Mouse (Mus musculus): ENCODE measurements around the gene Mmp19. TPM values are rescaled to one million over a fixed set of nuclear protein-coding genes. Genes with fewer than 3 reads are reported as not detected.
A peak's percentile ranks its signal among the peaks of the same experiment; 100 is the strongest.
"Not testable (repeated sequence)": the region's sequence is repeated elsewhere in the genome, so short reads cannot be mapped to it uniquely, and the experiment has no call there.

The Mmp19 gene
- polyA plus RNA-seq, 1 experiment from 2014 or later, result 4.9 TPM

DNA sequence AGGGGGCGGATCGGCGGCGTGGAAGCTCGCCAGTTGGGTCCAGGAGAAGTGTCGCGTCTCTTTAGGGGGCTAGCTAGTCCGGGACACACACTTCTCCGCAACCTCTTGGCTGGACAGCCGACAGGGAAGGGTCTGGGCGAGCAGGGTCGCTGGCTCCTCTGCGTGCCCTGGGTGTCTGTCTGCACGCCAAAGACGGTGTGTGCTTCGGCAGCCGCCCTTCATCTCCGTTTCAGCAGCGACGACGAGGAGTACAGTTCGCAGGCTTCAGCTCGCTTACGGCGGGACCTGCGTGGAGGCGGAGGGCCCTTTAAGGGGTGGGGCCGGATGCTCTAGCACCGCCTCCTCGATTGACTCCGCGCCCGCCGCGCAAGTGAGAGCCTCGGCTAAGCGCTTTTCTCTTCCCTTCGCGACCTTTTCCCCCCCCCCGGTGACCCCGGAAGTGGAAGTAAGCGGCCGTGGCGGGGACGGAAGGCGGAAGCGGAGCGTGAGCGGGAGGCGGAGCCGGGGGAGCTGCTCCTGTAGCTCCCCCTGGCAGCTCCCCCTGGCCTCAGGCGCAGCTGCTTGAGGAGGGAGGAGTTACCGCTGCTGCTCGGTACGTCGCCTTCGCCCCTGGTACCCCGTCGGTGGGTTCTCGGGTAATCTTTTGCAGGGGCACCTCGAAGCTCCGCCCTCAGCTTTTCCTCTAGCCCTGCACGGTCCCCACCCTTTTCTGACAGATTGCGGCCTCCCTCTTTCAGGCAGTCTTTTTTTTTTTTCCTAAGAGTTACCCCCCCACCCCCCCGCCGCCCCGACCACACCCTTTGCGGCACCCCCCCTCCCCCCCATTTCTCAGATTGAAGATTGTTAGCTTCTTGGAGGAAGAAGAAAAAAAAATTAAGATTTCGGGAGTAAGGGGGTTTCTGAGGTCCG lies 14.6 kb downstream of the Mmp19 start:
- H3K4me1 ChIP-seq (replicated peaks; ENCODE audit: control insufficient read depth, insufficient read depth, low read length), result peaks cover 38% of the 10 kb centered on the region
- WGBS, result under 1% methylated on average over 69 of the region's 70 CpGs
- H3K4me2 ChIP-seq (ENCODE audit: low read depth, low read length), result peak overlapping the region; percentile 70

DNA sequence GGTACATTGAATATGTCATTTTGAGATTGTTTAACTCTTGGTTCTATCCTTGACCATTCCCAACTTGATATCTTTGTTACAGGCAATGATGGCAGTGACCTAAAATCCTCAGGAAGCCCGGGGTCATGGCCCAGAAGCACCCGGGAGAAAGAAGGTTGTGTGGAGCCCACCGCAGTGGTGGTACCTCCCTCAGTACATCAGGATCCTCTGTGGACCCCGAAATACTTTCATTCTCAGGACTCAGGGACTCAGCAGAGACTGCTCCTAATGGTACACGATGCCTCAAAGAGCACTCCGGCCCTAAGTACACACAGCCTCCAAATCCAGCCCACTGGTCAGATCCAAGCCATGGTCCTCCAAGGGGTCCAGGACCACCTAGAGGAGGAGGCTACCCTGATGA lies 15.4 kb downstream of the Mmp19 start:
- Histone ChIP-seq H3K36me3 (ENCODE audit: control insufficient read depth, insufficient read depth, low read length) (peaks cover 4% of the 10 kb centered on the region; the same call in 1 of the 2 replicates), H3K9me3 (ENCODE audit: control insufficient read depth, low read length) (no peaks in the 10 kb centered on the region), H3K4me3 (ENCODE audit: low read length) (peak overlapping the region; percentile 84), H3K27me3 (ENCODE audit: control insufficient read depth, insufficient read depth, low read depth, low read length) (no peaks in the 10 kb centered on the region), H3K4me1 (replicated peaks; ENCODE audit: control insufficient read depth, insufficient read depth, low read length) (peaks cover 38% of the 10 kb centered on the region), H3K27ac (ENCODE audit: low read length) (peak overlapping the region; percentile 36; the same call in 1 of the 2 replicates), H3K9ac (ENCODE audit: low read length) (peak overlapping the region; percentile 72), H3K4me2 (ENCODE audit: low read depth, low read length) (peak overlapping the region; percentile 64)
- ATAC-seq (ENCODE audit: low read depth), result no peak
- 42% methylated on average over 6 of the region's 6 CpGs for WGBS

More for the DNA sequence above, 14.6 kb downstream of the Mmp19 start:
- Histone ChIP-seq H3K4me3 (ENCODE audit: low read length) (peak overlapping the region; percentile 84), H3K27ac (ENCODE audit: low read length) (peak overlapping the region; percentile 99), H3K27me3 (ENCODE audit: control insufficient read depth, insufficient read depth, low read depth, low read length) (no peaks in the 10 kb centered on the region), H3K9ac (ENCODE audit: low read length) (peak overlapping the region; percentile 96), H3K9me3 (ENCODE audit: control insufficient read depth, low read length) (no peaks in the 10 kb centered on the region), H3K36me3 (ENCODE audit: control insufficient read depth, insufficient read depth, low read length) (peaks cover 6% of the 10 kb centered on the region)
- peak; percentile 94 for ATAC-seq (ENCODE audit: low read depth)

GRCm38 (mm10) chr10:128807018-128807417 lies 16.3 kb downstream of the Mmp19 start:
- ATAC-seq (ENCODE audit: low read depth), result no peak
- Histone ChIP-seq H3K9me3 (ENCODE audit: control insufficient read depth, low read length) (no peaks in the 10 kb centered on the region), H3K36me3 (ENCODE audit: control insufficient read depth, insufficient read depth, low read length) (peaks cover 3% of the 10 kb centered on the region; the same call in 1 of the 2 replicates), H3K4me3 (ENCODE audit: low read length) (peak overlapping the region; percentile 84), H3K27me3 (ENCODE audit: control insufficient read depth, insufficient read depth, low read depth, low read length) (no peaks in the 10 kb centered on the region), H3K27ac (ENCODE audit: low read length) (no peak overlapping the region), H3K9ac (ENCODE audit: low read length) (peak overlapping the region; percentile 72), H3K4me2 (ENCODE audit: low read depth, low read length) (peak overlapping the region; percentile 64), H3K4me1 (replicated peaks; ENCODE audit: control insufficient read depth, insufficient read depth, low read length) (peaks cover 38% of the 10 kb centered on the region)
- 86% methylated on average over 8 of the region's 8 CpGs for WGBS

DNA sequence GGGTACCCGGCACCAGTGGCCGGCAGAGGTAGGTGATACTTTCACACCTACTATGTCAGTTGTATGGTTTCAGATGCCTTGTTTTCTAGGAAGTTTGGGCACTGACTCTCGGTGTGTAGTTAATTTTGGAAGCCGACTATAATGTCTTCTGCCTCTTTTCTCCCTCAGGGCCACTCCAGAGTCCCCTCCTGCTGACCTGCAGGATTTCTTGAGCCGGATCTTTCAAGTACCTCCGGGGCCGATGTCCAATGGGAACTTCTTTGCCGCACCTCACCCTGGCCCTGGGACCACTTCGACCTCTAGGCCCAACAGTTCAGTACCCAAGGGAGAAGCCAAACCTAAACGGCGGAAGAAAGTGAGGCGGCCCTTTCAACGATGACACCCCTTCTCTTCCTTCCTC lies 26.3 kb downstream of the Mmp19 start, which contains the start of gene Sarnp:
Gene Sarnp, plus strand, starts transcription at position 301 of the 400 bp plus-strand sequence.
- no peak for ATAC-seq (ENCODE audit: low read depth)
- peaks cover 36% of the 10 kb centered on the region for H3K36me3 ChIP-seq (ENCODE audit: control insufficient read depth, insufficient read depth, low read length)
- H3K4me2 ChIP-seq (ENCODE audit: low read depth, low read length), result no peak within 1 kb of the TSS
- no peak within 1 kb of the TSS for H3K4me3 ChIP-seq (ENCODE audit: low read length)
- H3K27me3 ChIP-seq (ENCODE audit: control insufficient read depth, insufficient read depth, low read depth, low read length), result no peaks in the 10 kb centered on the region
- H3K27ac ChIP-seq (ENCODE audit: low read length), result no peak within 1 kb of the TSS
- no peaks in the 10 kb centered on the region for H3K9me3 ChIP-seq (ENCODE audit: control insufficient read depth, low read length)
- peaks cover 9% of the 10 kb centered on the region for H3K4me1 ChIP-seq (replicated peaks; ENCODE audit: control insufficient read depth, insufficient read depth, low read length)
- WGBS, result 87% methylated on average over 13 of the region's 13 CpGs
- no peak within 1 kb of the TSS for H3K9ac ChIP-seq (ENCODE audit: low read length)

DNA sequence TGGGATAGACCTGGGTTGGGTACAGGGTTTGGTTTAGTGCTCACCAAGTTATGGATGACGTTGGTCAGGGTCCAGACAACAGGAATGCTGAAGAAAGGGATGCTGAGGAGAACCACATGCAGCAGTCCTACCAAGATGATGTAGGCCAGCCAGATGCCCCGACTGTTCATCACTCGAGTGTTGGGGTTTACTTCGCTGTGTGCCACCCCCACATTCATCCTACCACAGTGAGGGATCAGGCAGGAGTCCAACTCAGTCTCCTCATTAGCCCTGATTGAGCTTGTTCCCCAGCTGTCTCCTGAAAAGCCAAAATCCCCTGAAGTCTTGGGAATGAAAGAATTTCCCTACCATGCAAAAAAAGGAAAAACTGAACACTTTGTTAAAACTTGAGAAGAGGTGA lies 29.5 kb downstream of the Mmp19 start:
- Histone ChIP-seq H3K9me3 (ENCODE audit: control insufficient read depth, low read length) (no peaks in the 10 kb centered on the region), H3K4me3 (ENCODE audit: low read length) (no peak overlapping the region), H3K27ac (ENCODE audit: low read length) (no peak overlapping the region), H3K4me1 (replicated peaks; ENCODE audit: control insufficient read depth, insufficient read depth, low read length) (peaks cover 13% of the 10 kb centered on the region), H3K27me3 (ENCODE audit: control insufficient read depth, insufficient read depth, low read depth, low read length) (no peaks in the 10 kb centered on the region), H3K4me2 (ENCODE audit: low read depth, low read length) (no peak overlapping the region), H3K36me3 (ENCODE audit: control insufficient read depth, insufficient read depth, low read length) (peaks cover 23% of the 10 kb centered on the region), H3K9ac (ENCODE audit: low read length) (no peak overlapping the region)
- ATAC-seq (ENCODE audit: low read depth), result no peak
- 85% methylated on average over 4 of the region's 4 CpGs for WGBS

DNA sequence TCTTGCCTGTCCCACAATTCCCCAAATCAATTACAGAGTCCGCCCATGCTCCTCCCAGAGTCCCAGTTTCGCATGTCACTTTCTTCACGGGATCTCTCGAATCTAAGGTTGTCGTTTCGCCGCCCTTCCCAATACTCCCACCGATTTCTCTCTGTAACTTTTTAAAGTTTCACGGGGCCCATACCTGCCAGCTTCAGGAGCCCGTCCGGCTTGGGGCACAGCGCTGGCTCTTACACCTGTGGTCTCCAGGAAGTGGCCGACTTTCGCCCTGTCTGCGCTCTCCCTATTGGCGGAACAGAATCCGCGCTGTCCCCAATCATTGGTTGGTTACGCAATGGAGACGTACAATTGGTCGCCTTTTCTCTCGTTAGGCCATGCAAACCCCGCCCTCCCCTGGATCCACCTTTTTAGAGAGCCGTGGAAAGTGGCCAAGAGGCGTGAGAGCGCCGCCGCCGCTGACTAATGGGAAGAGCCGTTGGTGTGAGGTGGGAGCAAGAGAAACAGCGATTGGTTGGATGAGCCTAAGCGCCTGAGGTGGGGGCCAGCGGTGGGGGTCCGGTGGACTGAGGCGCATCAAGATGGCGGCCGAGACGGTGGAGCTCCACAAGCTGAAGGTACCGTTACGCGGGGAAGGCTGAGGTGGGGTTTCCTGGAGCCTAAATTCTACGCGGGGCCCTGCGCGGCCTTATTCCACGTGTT lies 30.8 kb downstream of the Mmp19 start, which contains the start of gene Ormdl2:
Gene Ormdl2, minus strand, starts transcription at position 288 of the 699 bp plus-strand sequence.
- peak; percentile 100 for ATAC-seq (ENCODE audit: low read depth)
- H3K27ac ChIP-seq (ENCODE audit: low read length), result peak within 1 kb of the TSS; percentile 47
- under 1% methylated on average over 46 of the region's 46 CpGs for WGBS
- H3K9me3 ChIP-seq (ENCODE audit: control insufficient read depth, low read length), result no peaks in the 10 kb centered on the region
- H3K4me1 ChIP-seq (replicated peaks; ENCODE audit: control insufficient read depth, insufficient read depth, low read length), result peaks cover 13% of the 10 kb centered on the region
- peak within 1 kb of the TSS; percentile 85 for H3K4me3 ChIP-seq (ENCODE audit: low read length)
- no peaks in the 10 kb centered on the region for H3K27me3 ChIP-seq (ENCODE audit: control insufficient read depth, insufficient read depth, low read depth, low read length)
- H3K4me2 ChIP-seq (ENCODE audit: low read depth, low read length), result peak within 1 kb of the TSS; percentile 77
- H3K9ac ChIP-seq (ENCODE audit: low read length), result peak within 1 kb of the TSS; percentile 86
- H3K36me3 ChIP-seq (ENCODE audit: control insufficient read depth, insufficient read depth, low read length), result peaks cover 21% of the 10 kb centered on the region

GRCm38 (mm10) chr10:128822135-128822534 lies 31.4 kb downstream of the Mmp19 start:
- Histone ChIP-seq H3K4me2 (ENCODE audit: low read depth, low read length) (peak overlapping the region; percentile 77), H3K27me3 (ENCODE audit: control insufficient read depth, insufficient read depth, low read depth, low read length) (no peaks in the 10 kb centered on the region), H3K27ac (ENCODE audit: low read length) (peak overlapping the region; percentile 47), H3K4me1 (replicated peaks; ENCODE audit: control insufficient read depth, insufficient read depth, low read length) (peaks cover 13% of the 10 kb centered on the region), H3K9me3 (ENCODE audit: control insufficient read depth, low read length) (no peaks in the 10 kb centered on the region), H3K9ac (ENCODE audit: low read length) (peak overlapping the region; percentile 86), H3K36me3 (ENCODE audit: control insufficient read depth, insufficient read depth, low read length) (peaks cover 17% of the 10 kb centered on the region), H3K4me3 (ENCODE audit: low read length) (peak overlapping the region; percentile 85)
- WGBS, result 2% methylated on average over 13 of the region's 13 CpGs
- no peak for ATAC-seq (ENCODE audit: low read depth)

- not testable (repeated sequence) for H3K36me3 ChIP-seq (ENCODE audit: control insufficient read depth, insufficient read depth, low read length); H3K9me3 ChIP-seq (ENCODE audit: control insufficient read depth, low read length); H3K27ac ChIP-seq (ENCODE audit: low read length); H3K9ac ChIP-seq (ENCODE audit: low read length); ATAC-seq (ENCODE audit: low read depth); H3K27me3 ChIP-seq (ENCODE audit: control insufficient read depth, insufficient read depth, low read depth, low read length)
- Histone ChIP-seq H3K4me1 (replicated peaks; ENCODE audit: control insufficient read depth, insufficient read depth, low read length) (peaks cover 13% of the 10 kb centered on the region), H3K4me2 (ENCODE audit: low read depth, low read length) (peak overlapping the region; percentile 77), H3K4me3 (ENCODE audit: low read length) (peak overlapping the region; percentile 85; the same call in 1 of the 2 replicates)
- WGBS, result 71% methylated on average over 4 of the region's 4 CpGs
These were observed 32.4 kb downstream of the Mmp19 start for GRCm38 (mm10) chr10:128823087-128823486.

DNA sequence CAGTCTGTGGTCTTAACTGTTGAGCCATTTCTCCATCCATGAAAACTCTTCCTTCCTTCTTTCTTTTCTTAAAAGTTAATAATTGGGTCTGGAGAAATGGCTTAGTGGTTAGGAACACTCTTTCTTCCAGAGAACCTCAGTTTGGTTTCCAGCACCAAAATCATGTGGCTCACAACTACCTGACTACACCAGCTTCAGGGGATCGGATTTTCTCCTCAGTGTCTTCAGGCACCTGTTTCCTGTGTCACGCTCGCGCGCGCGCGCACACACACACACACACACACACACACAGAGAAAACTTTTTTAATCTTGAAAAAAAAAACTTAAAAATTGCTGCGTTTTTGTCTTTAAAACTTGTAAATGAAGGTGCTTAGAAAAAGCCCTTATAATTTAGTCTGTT lies 33.1 kb downstream of the Mmp19 start:
- Histone ChIP-seq H3K4me3 (ENCODE audit: low read length) (no peak overlapping the region), H3K27me3 (ENCODE audit: control insufficient read depth, insufficient read depth, low read depth, low read length) (no peaks in the 10 kb centered on the region), H3K4me1 (replicated peaks; ENCODE audit: control insufficient read depth, insufficient read depth, low read length) (peaks cover 13% of the 10 kb centered on the region), H3K36me3 (ENCODE audit: control insufficient read depth, insufficient read depth, low read length) (peaks cover 4% of the 10 kb centered on the region), H3K9ac (ENCODE audit: low read length) (no peak overlapping the region), H3K4me2 (ENCODE audit: low read depth, low read length) (no peak overlapping the region), H3K9me3 (ENCODE audit: control insufficient read depth, low read length) (no peaks in the 10 kb centered on the region), H3K27ac (ENCODE audit: low read length) (no peak overlapping the region)
- WGBS, result 95% methylated on average over 9 of the region's 9 CpGs
- no peak for ATAC-seq (ENCODE audit: low read depth)
